Mouse (Mus musculus) R1 (cell line): Measurements from ENCODE around the gene Vps35l.

Source experiments
- DNase-seq: peaks from one replicate; pipeline ENCODE4 v3.0.0-alpha.2; 2018; ENCODE audit warnings: low read depth, low spot score

The Vps35l gene

DNA sequence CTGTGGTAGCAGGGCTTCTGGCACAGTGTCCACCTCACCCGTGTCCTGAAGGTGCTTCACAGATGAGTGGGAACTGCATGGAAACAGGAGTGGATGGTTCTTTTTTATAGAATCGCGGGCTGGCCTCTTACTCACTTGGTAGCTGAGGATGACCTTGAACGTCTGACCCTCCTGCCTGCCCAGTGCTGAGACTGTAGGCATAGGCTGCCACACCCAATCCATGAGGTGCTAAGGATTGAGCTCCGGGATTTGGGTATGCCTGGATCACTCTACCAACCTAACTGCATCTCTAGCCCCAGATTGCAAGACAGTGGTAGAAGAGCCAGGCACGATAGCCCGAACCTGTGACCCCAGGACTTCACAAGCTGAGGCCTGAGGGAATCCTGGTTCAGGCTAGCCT lies 77.7 kb downstream of the Vps35l start:
- DNase-seq: peak; percentile 47

DNA sequence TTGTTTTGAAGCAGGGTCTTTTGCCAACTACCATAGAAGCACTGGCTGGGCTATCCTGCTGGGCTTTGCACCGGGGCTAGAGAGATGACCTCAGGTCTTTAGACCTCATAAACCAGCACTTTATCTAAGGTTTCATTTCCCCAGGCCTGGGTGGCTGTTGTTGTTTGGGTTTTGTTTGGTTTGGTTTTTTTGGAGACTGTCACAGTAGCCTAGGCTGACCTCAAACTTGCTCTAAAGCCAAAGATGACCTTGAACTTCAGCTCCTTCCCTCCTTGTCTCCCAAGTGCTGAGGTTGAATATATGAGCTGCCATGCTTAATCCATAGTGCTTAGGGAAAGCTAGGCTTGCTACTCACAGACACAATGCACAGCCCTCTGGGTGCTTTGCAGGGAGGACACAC lies 79.6 kb downstream of the Vps35l start:
- DNase-seq: no peak

DNA sequence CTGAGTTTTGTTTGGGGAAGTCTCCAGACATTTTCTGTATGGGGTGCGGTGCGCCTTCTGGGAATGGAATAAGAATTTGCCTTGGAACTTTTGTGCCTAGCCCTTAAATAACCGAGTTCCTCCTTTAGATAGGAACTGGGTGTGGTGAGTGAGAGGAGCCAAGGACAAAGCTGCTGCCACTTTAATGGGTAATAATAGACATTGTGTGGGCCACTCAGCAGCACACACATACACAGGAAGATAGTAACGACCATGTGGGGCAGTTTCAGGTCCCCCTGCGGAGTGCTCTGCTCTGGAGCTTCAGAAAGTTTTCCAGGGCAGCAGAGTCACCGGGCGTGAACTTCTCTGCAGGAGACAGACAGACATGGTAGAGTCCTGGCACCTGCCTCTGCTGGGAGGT lies 81.3 kb downstream of the Vps35l start:
- DNase-seq: peak; percentile 75

DNA sequence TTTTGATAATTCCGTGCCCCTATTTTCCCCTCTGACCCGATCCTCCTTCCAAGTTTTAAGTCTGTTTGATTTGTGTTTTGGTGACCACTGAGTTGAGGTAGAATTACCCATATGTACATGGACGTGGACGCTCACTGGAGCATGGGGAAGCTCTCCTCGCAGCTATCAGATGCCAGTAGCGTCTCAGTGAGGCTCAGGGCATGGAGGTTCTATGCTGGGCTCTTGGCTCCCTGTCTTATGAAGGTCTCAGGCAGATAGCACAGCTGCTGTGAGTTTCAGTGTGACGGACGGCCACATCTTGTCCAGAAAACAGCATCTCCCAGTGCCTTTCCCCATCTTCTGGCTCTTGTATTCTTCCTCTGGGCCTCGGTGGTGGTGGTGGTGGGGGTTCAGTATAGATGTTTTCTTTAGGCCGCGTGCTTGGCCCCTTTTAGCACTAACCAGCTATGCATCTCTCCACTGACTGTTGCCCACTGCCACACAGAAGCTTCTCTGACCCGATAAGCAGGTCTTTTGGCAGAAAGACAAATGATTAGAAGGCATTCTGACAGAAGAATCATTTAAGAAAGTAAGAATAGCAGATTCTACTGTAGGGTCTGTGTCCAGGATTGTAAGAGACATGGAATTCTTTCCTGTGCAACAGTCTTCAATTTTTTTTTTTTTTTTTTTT lies 82.0 kb downstream of the Vps35l start:
- DNase-seq: no peak

DNA sequence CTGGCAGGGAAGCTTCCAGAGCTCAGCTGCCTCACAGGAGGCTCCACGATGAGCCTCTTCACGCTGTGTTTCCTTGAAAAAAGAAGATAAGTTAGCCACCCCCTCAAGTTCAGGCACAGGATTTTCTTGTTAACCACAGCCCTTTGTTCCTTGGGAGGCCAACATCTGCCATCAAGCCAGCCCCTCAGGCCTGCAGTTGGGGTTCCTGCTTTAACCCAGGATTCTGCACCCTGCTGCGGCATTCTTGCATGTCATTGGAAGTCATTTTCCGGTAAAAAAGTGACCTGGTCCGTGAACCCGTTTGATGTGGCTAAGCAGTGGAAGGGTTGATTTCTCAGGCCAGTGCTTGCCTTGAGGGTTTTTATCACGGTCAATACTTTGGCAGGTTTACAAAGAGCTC lies 84.4 kb downstream of the Vps35l start:
- DNase-seq: peak; percentile 85

DNA sequence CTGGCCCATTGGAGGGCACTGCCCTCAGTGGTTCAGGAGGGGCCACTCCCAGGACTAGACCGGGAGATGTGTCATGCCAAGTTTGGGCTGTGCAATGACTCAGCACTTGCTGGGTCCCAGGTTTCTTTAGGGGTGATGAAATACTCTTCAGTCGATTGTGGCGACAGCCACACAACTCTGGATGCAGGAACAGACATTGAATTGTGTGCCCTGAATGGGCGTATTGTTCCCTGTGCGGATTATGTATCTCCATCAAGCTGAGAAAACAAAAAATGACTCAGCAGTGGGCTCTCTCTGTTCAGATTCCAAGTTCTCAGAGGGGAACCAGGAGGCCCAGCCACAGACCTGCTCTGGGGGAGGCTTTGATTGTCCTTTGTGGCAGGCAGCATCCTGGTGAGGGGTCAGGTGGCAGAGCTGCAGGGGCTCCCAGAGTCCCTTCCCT lies 88.0 kb downstream of the Vps35l start:
- peak; percentile 39 for DNase-seq

DNA sequence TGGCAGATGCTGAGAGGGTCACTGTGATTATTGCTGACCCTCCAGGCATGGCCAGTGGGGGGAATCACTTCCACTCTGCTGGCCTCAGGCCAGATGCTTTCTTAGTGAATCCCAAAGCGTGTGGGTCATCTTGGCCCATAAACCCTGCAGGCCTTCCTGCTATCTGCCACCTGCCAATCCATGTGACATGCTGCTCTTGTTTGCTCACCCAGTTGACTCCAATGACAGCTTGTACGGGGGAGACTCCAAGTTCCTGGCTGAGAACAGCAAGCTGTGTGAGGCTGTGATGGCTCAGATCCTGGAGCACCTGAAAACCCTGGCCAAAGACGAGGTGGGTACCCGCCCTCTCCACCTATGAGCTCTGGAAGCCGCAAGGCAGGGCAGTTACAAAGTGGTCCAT lies 97.9 kb downstream of the Vps35l start:
- DNase-seq: no peak

DNA sequence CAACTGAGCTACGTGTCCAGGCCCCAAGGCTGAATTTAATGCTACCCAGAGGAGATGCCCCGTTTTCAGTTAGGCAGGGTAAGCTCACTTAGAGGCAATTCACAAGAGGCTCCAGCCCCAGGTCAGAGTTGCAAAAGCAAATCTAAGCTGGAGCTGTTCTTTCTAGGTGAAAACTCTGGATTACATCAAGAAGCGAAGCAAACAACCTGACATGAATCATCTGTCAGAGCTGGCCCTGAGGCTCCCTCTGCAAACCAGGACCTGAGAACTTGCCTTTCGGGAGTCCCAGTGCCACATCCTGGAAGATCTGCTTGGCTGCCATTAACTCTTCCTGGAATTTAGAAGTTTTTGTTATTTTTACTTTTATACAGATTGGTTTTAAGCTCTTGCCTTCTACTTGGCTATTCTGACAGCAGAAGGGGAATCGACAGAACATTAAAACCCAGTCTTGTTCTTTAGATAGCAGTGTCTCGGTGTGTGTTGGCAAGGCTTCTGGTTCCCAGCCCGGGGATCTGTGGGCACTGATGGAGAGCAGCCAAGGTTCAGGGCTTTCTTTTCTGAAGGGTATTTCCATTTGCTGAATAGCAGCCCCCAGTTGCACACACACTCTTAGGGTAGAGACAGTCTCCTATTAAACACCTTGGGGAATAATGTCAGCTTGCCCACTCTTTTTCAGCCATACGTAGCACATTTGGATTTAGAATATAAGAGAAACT lies 101.2 kb downstream of the Vps35l start:
- DNase-seq: no peak

- DNase-seq: no peak
These were observed 101.8 kb downstream of the Vps35l start for GRCm38 (mm10) chr7:118841796-118842195.

DNA sequence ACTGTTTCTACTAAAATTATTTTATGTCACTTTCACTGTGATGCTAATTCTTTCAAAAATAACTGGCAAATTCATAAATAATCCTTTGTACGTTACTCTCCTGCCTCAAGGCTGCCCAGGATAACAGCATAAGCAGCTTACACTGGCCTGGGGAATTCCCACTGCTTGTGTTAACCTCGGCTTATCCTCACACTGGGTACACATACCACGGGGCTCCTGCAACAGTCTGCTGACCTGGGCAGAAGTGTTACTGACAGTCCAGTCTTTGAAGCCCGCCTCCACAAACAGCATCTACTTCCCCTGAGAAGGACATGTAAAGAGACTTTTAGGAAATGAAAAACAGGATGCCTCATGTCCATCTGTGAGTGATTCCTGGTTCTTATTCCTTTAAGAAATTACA lies 102.9 kb downstream of the Vps35l start:
- DNase-seq: no peak

GRCm38 (mm10) chr7:118845141-118845540 lies 105.1 kb downstream of the Vps35l start:
- no peak for DNase-seq

DNA sequence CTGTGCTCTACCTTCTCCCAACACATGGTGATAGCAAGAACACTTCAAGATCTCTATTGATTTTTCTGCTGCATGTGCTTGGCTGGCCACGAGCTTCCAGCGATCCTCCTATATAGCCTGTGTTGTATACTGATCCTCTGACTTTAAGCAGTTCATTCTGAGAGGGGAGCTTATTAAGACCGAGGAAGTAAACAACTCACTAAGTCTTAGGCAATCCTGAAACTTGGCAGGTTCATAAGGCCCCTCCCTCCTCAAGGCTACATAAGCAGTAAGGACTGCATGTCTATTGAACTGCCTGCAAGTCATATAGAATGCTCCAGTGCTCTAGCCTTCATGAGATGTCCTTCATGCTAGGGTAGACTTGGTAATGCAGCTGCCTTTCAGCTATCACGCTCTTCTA lies 106.3 kb downstream of the Vps35l start:
- DNase-seq: no peak

- DNase-seq: peak; percentile 87
These were observed 108.8 kb downstream of the Vps35l start for GRCm38 (mm10) chr7:118848796-118849195.

DNA sequence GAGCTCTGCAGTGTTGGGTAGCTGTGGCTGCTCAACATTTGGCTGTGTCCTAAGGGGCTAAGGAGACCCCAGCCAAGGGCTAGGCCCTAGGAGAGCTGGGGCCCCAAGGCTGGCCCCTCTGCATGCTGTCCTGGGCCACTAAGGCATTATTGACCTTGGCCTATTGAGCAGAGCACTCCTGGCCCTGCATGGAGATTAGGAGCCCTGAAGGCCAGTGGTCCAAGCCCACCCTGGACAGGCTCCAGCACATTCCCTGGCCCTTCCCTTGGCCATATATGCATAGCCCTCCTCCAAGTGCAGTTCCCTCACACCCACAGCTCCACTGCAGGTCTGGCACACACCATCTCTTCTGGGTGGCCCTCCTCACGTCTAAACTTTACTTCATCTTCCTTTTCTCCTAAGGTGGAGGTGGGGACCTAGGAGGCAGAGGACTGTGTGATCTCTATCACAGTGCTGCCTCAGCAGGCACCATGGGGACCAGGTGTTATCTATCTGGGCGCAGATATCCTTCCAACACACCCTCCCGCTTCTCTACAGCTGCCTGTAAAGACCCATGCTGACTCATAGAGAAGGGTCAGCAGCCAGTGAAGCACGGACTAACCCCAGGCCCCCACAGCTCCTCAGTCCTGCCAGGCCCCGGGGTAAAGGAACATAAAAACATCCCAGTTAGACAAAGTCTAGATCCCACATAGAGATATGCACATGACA lies 109.7 kb downstream of the Vps35l start:
- DNase-seq: no peak

DNA sequence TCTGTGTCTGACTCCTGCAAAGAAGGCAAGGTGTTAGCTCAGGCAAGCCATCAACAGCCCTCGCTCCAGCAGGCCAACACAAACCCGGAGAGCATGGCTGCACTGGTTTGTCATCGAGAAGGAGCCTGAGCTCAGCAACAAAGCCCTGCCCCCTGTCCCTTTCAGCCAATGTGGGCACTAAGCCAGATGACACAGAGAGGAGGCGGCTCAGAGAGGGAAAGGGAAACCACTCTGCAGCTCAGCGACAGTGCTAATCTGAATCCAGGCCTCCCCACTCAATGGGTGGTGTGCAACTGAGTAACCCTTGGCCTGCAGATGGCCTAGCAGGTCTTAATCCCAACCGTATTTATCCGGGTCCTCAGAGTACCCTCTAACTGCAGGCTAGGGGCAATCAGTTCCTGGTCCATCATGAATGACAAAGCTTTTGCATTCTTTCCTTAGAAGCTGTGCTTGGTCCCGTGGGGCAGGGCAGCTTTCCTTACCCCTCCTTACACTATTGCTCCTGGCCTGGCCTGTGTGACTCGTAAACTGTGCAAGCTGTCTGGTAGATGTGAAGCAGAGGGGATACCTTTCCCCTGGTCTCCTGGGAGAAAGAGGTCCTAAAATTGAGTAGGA lies 110.8 kb downstream of the Vps35l start:
- peak; percentile 93 for DNase-seq

DNA sequence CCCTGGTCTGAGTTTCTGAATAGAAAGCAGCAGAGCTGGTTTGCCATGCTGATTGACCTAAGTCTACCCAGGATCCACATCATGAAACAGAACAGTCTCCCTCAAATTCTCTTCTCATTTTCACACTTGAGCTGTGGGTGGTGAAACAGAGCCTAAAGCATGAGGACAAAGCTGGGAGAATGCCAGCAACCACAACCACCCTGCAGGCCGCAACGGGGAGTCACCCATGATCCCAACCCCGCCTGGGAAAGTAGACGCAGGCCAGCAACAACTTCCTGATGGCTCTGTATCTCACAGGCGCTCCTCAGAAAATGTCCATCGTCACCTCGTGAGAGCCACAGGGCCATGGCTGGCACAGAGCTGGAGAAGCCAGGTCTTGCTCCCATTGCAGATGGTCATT lies 111.5 kb downstream of the Vps35l start:
- DNase-seq: no peak

- DNase-seq: no peak
These were observed 112.6 kb downstream of the Vps35l start for GRCm38 (mm10) chr7:118852611-118853010.

DNA sequence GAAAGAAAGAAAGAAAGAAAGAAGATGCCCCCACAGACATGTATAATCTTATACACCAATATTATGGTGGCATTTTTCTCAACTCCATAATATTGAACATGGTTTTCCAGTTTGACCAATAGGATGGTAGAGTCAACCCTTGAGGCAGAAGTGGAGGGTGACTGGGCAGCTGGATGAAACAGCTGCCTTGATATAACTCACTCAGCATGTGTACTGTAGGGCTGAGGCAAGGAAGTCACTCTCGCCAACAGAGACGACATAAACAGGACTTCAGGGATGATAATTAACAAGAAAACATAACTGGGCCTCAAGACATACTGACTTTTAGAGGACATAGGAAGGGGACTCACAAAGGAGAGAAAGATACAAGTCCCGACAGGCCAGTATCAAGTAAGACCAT lies 114.6 kb downstream of the Vps35l start:
- DNase-seq: no peak

- peak; percentile 96 for DNase-seq
These were observed 115.3 kb downstream of the Vps35l start, which contains the start of gene Iqck for GRCm38 (mm10) chr7:118855171-118855876. TSS of gene Iqck (plus strand) at chr7:118855752.

- DNase-seq: peak; percentile 78
These were observed 115.9 kb downstream of the Vps35l start, which contains the start of gene Knop1 for GRCm38 (mm10) chr7:118855877-118856304. TSS of gene Knop1 (minus strand) at chr7:118856254.

GRCm38 (mm10) chr7:118858640-118859039 lies 118.6 kb downstream of the Vps35l start:
- DNase-seq: no peak
